12 mouse cellular contexts compared by ENCODE assay signal in genomic region chr3:53674225-53674624, GRCm38 (mm10). TPM values are rescaled to one million over a fixed set of nuclear protein-coding genes. Genes with fewer than 3 reads are reported as not detected.
DNase-seq lines count a peak whose midpoint lies in the region; ATAC-seq and TF ChIP-seq lines count a peak whose summit lies in the region.
"Had no signal": no experiment of that assay in that cellular context is flagged by ENCODE, and none has a peak within 500 bp of the region (broad histone marks: within the 10 kb centered on the region; RNA-seq: fewer than 3 reads in every experiment).

No protein-coding gene starts in this region.

- 0 out of 2 replicates have a peak overlapping the region, but pooled peaks have one; percentile 25 for H3K27ac ChIP-seq in heart, embryonic 16.5 days (ENCODE audit: low read length)
- H3K27ac ChIP-seq in intestine, postnatal 0 days (ENCODE audit: low read depth, low read length) = no peak overlapping the region
- H3K27ac ChIP-seq: embryonic facial prominence, embryonic 15.5 days; lung, embryonic 15.5 days had no signal

- H3K9ac ChIP-seq in heart, embryonic 16.5 days (ENCODE audit: low read length) = no peak overlapping the region; the same call in 1 of the 2 replicates
- H3K9ac ChIP-seq in intestine, postnatal 0 days (ENCODE audit: low read depth, low read length) = no peak overlapping the region
- H3K9ac ChIP-seq: embryonic facial prominence, embryonic 15.5 days; lung, embryonic 15.5 days had no signal

- intact Hi-C loops in heart, postnatal 36 days (cut with DNase I) = loop anchor here (5.0 kb wide), 1 partner anchor 53 kb away; no protein-coding TSS in a partner anchor
- intact Hi-C loops in left cerebral cortex, postnatal 14 days (cut with DNase I) = no loop called here

- no peak for TF ChIP-seq CTCF in intestine, postnatal 0 days (IDR thresholded peaks at IDR 0.05; ENCODE audit: low read depth)

- no peaks in the 10 kb centered on the region for H3K9me3 ChIP-seq in heart, embryonic 16.5 days (replicated peaks; ENCODE audit: control insufficient read depth, low read length)
- H3K9me3 ChIP-seq in intestine, postnatal 0 days (ENCODE audit: control insufficient read depth) = no peaks in the 10 kb centered on the region
- H3K9me3 ChIP-seq: embryonic facial prominence, embryonic 15.5 days; lung, embryonic 15.5 days had no signal

- DNase-seq in heart, postnatal 36 days = no peak
- DNase-seq in ES-CJ7 (ENCODE audit: low read depth, low spot score) = peak; percentile 19
- DNase-seq in c-Kit-negative CD71-positive TER-119-positive erythroid progenitor cells, embryonic 14.5 days (ENCODE audit: low read depth, low spot score) = peak; percentile 1
- no peak for DNase-seq in spleen, postnatal 10 days (ENCODE audit: low spot score in 2 of 2)
- DNase-seq in left cerebral cortex, postnatal 14 days (ENCODE audit: low spot score in 2 of 2) = no peak
- DNase-seq in cerebellum, postnatal 10 days = no peak
- DNase-seq: kidney, adult 9 months had no signal

- H3K27me3 ChIP-seq in heart, embryonic 16.5 days (ENCODE audit: control insufficient read depth, insufficient read depth, low read length) = no peaks in the 10 kb centered on the region
- H3K27me3 ChIP-seq in intestine, postnatal 0 days (replicated peaks; ENCODE audit: control insufficient read depth, insufficient read depth, low read length) = no peaks in the 10 kb centered on the region
- H3K27me3 ChIP-seq: CH12.LX; embryonic facial prominence, embryonic 15.5 days; lung, embryonic 15.5 days had no signal

- no peaks in the 10 kb centered on the region for H3K36me3 ChIP-seq in heart, embryonic 16.5 days (ENCODE audit: control insufficient read depth, insufficient read depth)
- H3K36me3 ChIP-seq in intestine, postnatal 0 days (ENCODE audit: control insufficient read depth, insufficient read depth) = no peaks in the 10 kb centered on the region
- H3K36me3 ChIP-seq: embryonic facial prominence, embryonic 15.5 days; lung, embryonic 15.5 days had no signal

- peaks cover 18% of the 10 kb centered on the region for H3K4me1 ChIP-seq in heart, embryonic 16.5 days (ENCODE audit: control insufficient read depth, insufficient read depth, low read length)
- H3K4me1 ChIP-seq in intestine, postnatal 0 days (replicated peaks; ENCODE audit: control insufficient read depth, insufficient read depth, low read length) = no peaks in the 10 kb centered on the region
- H3K4me1 ChIP-seq: embryonic facial prominence, embryonic 15.5 days; lung, embryonic 15.5 days had no signal

- H3K4me2 ChIP-seq in heart, embryonic 16.5 days (ENCODE audit: low read depth, low read length) = no peak overlapping the region
- H3K4me2 ChIP-seq in intestine, postnatal 0 days (replicated peaks; ENCODE audit: low read depth) = no peak overlapping the region
- H3K4me2 ChIP-seq: embryonic facial prominence, embryonic 15.5 days; lung, embryonic 15.5 days had no signal

- H3K4me3 ChIP-seq in heart, embryonic 16.5 days (ENCODE audit: low read length) = no peak overlapping the region
- no peak overlapping the region for H3K4me3 ChIP-seq in intestine, postnatal 0 days (ENCODE audit: low read depth, low read length)
- H3K4me3 ChIP-seq: embryonic facial prominence, embryonic 15.5 days; lung, embryonic 15.5 days had no signal

- 14% methylated on average over 1 of the region's 1 CpGs for WGBS in heart, embryonic 16.5 days
- 10% methylated on average over 1 of the region's 1 CpGs for WGBS in intestine, postnatal 0 days

- ATAC-seq in heart, embryonic 16.5 days (replicated peaks; ENCODE audit: extremely low read depth, insufficient read depth, low FRiP score) = peak; percentile 88
- ATAC-seq in intestine, postnatal 0 days = 0 out of 2 replicates have a peak, but pooled peaks have one; percentile 47

RNA-seq across cellular contexts. Expression of gene Frem2, which starts 17.1 kb away (rescaled TPM):
- polyA plus RNA-seq in heart, embryonic 16.5 days (2015; fragmentation: Nextera tagmentation; extraction: Ambion mirVana) = 2.4 and 3.2 TPM in 2 replicates
- total RNA-seq in heart, postnatal 36 days (2021) = 10 to 100 TPM in 1 of 2 experiments, 1 to 10 TPM in 1; 6.2 to 10.1 TPM
- polyA plus RNA-seq in intestine, postnatal 0 days (2015; fragmentation: Nextera tagmentation; extraction: Ambion mirVana) = 2.8 and 3.1 TPM in 2 replicates
- 1 to 10 TPM; 2.3 to 2.7 TPM for total RNA-seq in left cerebral cortex, postnatal 14 days (2021)

Comparison
In these comparisons a context has a peak if more than half of its experiments do, and no peak if none do; other contexts are left out.
1. DNase-seq: peak in ES-CJ7 (single experiment) and c-Kit-negative CD71-positive TER-119-positive erythroid progenitor cells, embryonic 14.5 days (single experiment); none in heart, postnatal 36 days (0 of 2), spleen, postnatal 10 days (0 of 2), left cerebral cortex, postnatal 14 days (0 of 2) and cerebellum, postnatal 10 days (0 of 2).